Mouse (Mus musculus): ENCODE results near the gene Slc39a11. TPM values are rescaled to one million over a fixed set of nuclear protein-coding genes. Genes with fewer than 3 reads are reported as not detected.

The Slc39a11 gene
- polyA plus RNA-seq, 1 experiment: 0.08 TPM

GRCm38 (mm10) chr11:113268831-113269319, 381.0 kb downstream of the Slc39a11 start:
- H3K4me1 ChIP-seq (ENCODE audit: control insufficient read depth): no peaks in the 10 kb centered on the region
- H3K36me3 ChIP-seq (ENCODE audit: control insufficient read depth): no peaks in the 10 kb centered on the region
- no peaks in the 10 kb centered on the region for H3K9me3 ChIP-seq (ENCODE audit: control insufficient read depth, low read length)

DNA sequence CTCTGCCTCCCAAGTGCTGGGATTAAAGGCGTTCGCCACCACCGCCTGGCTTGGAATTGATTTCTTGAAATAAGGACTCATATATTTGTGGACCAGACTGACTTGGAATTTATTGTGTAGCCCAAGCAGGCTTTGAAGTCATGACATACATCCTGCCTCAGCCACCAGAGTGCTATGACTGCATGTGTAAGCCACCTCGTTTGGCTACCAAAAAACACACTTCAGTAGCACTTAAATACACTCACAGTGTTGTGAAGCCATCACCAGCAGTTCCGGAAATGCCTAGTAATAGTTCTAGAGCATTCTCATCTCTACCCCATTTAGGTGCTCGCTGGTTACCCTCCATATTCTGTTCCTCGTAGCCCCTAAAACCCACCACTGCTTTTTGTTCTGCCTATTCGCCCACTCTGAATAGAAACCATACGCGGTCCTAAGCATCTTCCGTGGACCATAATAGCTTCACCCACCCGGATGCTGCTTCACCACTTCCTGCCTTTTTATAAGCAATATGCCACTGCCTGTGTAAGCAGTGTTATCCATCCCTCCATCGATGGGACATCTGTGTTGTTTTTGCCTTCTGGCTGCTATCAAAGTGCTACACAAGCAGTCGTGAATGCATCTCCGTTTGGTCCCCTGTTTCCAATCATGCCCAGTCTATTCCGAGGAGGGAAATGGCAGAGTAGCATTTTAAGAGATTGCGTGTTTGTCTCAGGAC, 382.2 kb downstream of the Slc39a11 start:
- no peaks in the 10 kb centered on the region for H3K4me1 ChIP-seq (ENCODE audit: control insufficient read depth)
- H3K36me3 ChIP-seq (ENCODE audit: control insufficient read depth): no peaks in the 10 kb centered on the region
- no peaks in the 10 kb centered on the region for H3K9me3 ChIP-seq (ENCODE audit: control insufficient read depth, low read length)
- no peak overlapping the region for H3K4me3 ChIP-seq (replicated peaks)
- no peaks in the 10 kb centered on the region for H3K27me3 ChIP-seq (ENCODE audit: control insufficient read depth)
- TF ChIP-seq TAL1 (IDR thresholded peaks at IDR 0.05; ENCODE audit: low read length) (no peak), GATA1 (IDR thresholded peaks at IDR 0.05; ENCODE audit: low read length) (no peak)

More at GRCm38 (mm10) chr11:113268831-113269319, 381.0 kb downstream of the Slc39a11 start:
- Histone ChIP-seq H3K27me3 (ENCODE audit: control insufficient read depth) (no peaks in the 10 kb centered on the region), H3K4me3 (replicated peaks) (no peak overlapping the region)
- no peak for TF ChIP-seq TAL1 (IDR thresholded peaks at IDR 0.05; ENCODE audit: low read length)
- no peak for TF ChIP-seq GATA1 (IDR thresholded peaks at IDR 0.05; ENCODE audit: low read length)

GRCm38 (mm10) chr11:113266706-113267105, 383.2 kb downstream of the Slc39a11 start:
- no peak for TF ChIP-seq TAL1 (IDR thresholded peaks at IDR 0.05; ENCODE audit: low read length)
- no peak for TF ChIP-seq GATA1 (IDR thresholded peaks at IDR 0.05; ENCODE audit: low read length)

DNA sequence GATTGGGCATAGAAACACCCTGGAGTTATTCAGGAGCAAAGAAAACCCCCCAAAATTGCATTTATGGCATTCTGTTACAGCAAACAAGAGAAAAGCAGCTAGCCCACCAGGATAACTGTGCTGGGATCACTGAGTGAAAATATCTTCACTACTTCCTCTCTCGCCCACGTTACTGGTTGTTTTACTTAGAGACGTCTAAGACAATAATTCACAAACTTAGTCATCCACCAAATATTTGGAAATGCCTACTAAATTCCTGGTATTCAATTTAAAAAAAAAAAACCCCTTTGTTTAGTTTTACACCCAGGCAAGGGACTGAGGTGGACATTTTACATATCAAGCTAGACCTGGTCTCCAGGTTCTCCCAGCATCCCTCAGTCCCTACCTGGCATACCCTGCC, 384.3 kb downstream of the Slc39a11 start:
- no peaks in the 10 kb centered on the region for H3K4me1 ChIP-seq (ENCODE audit: control insufficient read depth)
- H3K9me3 ChIP-seq (ENCODE audit: control insufficient read depth, low read length): no peaks in the 10 kb centered on the region
- no peak for TF ChIP-seq GATA1 (IDR thresholded peaks at IDR 0.05; ENCODE audit: low read length)
- TF ChIP-seq TAL1 (IDR thresholded peaks at IDR 0.05; ENCODE audit: low read length): no peak
- H3K4me3 ChIP-seq (replicated peaks): no peak overlapping the region
- H3K27me3 ChIP-seq (ENCODE audit: control insufficient read depth): no peaks in the 10 kb centered on the region
- H3K36me3 ChIP-seq (ENCODE audit: control insufficient read depth): no peaks in the 10 kb centered on the region

More at GRCm38 (mm10) chr11:113266706-113267105, 383.2 kb downstream of the Slc39a11 start:
- H3K36me3 ChIP-seq (ENCODE audit: control insufficient read depth): no peaks in the 10 kb centered on the region
- no peaks in the 10 kb centered on the region for H3K9me3 ChIP-seq (ENCODE audit: control insufficient read depth, low read length)
- no peaks in the 10 kb centered on the region for H3K27me3 ChIP-seq (ENCODE audit: control insufficient read depth)
- no peak overlapping the region for H3K4me3 ChIP-seq (replicated peaks)
- H3K4me1 ChIP-seq (ENCODE audit: control insufficient read depth): no peaks in the 10 kb centered on the region

- Histone ChIP-seq H3K36me3 (ENCODE audit: control insufficient read depth) (no peaks in the 10 kb centered on the region), H3K4me1 (ENCODE audit: control insufficient read depth) (no peaks in the 10 kb centered on the region), H3K27me3 (ENCODE audit: control insufficient read depth) (no peaks in the 10 kb centered on the region), H3K9me3 (ENCODE audit: control insufficient read depth, low read length) (no peaks in the 10 kb centered on the region), H3K4me3 (replicated peaks) (no peak overlapping the region)
- TF ChIP-seq GATA1 (IDR thresholded peaks at IDR 0.05; ENCODE audit: low read length): no peak
- no peak for TF ChIP-seq TAL1 (IDR thresholded peaks at IDR 0.05; ENCODE audit: low read length)
These were observed 385.9 kb downstream of the Slc39a11 start for GRCm38 (mm10) chr11:113263971-113264370.

GRCm38 (mm10) chr11:113262062-113262461, 387.8 kb downstream of the Slc39a11 start:
- Histone ChIP-seq H3K4me3 (replicated peaks) (no peak overlapping the region), H3K4me1 (ENCODE audit: control insufficient read depth) (no peaks in the 10 kb centered on the region), H3K36me3 (ENCODE audit: control insufficient read depth) (no peaks in the 10 kb centered on the region), H3K27me3 (ENCODE audit: control insufficient read depth) (no peaks in the 10 kb centered on the region), H3K9me3 (ENCODE audit: control insufficient read depth, low read length) (no peaks in the 10 kb centered on the region)
- TF ChIP-seq GATA1 (IDR thresholded peaks at IDR 0.05; ENCODE audit: low read length) (no peak), TAL1 (IDR thresholded peaks at IDR 0.05; ENCODE audit: low read length) (no peak)

DNA sequence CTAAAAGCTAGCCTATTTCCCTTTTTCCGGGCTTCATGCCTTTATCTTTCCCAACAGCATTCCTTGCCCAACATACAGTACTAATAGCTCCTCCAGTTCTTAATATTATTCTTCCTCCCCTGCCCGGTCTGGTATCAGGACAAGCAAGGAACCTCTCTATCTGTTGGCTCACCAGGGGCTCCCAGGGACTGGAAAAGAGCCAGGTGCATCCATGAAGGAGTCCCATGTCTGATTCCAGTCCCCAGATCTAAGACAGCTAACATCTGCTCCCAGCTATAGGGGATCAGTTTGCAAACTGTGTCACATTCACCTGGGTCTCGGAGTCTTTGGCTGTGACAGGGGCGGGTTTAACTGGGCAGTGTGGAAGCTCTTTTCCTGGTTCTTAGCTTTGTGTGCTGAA, 388.5 kb downstream of the Slc39a11 start:
- Histone ChIP-seq H3K27me3 (ENCODE audit: control insufficient read depth) (no peaks in the 10 kb centered on the region), H3K36me3 (ENCODE audit: control insufficient read depth) (no peaks in the 10 kb centered on the region), H3K9me3 (ENCODE audit: control insufficient read depth, low read length) (no peaks in the 10 kb centered on the region), H3K4me1 (ENCODE audit: control insufficient read depth) (no peaks in the 10 kb centered on the region), H3K4me3 (replicated peaks) (no peak overlapping the region)
- no peak for TF ChIP-seq GATA1 (IDR thresholded peaks at IDR 0.05; ENCODE audit: low read length)
- TF ChIP-seq TAL1 (IDR thresholded peaks at IDR 0.05; ENCODE audit: low read length): no peak

DNA sequence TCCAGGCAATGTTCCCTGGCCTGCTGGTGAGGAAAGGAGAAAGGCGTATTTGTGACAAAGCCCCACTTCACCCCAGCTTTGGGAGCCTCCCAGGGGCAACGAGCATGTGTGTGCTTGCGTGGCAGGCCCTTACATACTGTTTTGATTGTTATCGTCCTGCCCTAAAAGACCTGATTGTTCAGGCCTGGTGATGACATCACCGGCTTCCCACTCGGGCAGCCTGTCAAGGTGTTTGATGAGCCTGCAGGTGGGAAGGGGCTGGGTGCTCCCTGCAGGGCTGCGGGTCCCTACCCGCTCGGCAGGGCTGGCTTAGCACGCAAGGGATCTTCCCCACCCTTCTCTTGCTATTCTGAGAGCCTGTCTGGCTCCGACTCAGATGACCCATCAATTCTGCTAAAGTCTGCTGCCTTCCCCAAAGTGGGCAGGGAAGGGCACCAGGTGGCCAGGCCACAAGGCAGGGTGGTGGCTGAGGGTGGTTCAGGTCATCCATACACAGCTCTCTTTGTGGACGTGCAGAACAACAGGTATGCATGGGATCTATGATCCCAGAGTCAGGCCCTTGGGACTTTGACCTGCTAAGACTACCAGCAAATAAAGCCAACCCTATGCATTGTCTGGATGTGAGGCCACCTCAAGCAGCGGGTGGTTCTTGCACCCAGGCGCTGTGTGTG, 390.0 kb downstream of the Slc39a11 start:
- Histone ChIP-seq H3K27me3 (ENCODE audit: control insufficient read depth) (no peaks in the 10 kb centered on the region), H3K4me3 (replicated peaks) (no peak overlapping the region), H3K4me1 (ENCODE audit: control insufficient read depth) (no peaks in the 10 kb centered on the region), H3K36me3 (ENCODE audit: control insufficient read depth) (no peaks in the 10 kb centered on the region), H3K9me3 (ENCODE audit: control insufficient read depth, low read length) (no peaks in the 10 kb centered on the region)
- TF ChIP-seq TAL1 (IDR thresholded peaks at IDR 0.05; ENCODE audit: low read length) (no peak), GATA1 (IDR thresholded peaks at IDR 0.05; ENCODE audit: low read length) (no peak)

- H3K4me3 ChIP-seq (replicated peaks): no peak overlapping the region
- no peak for TF ChIP-seq TAL1 (IDR thresholded peaks at IDR 0.05; ENCODE audit: low read length)
- no peak for TF ChIP-seq GATA1 (IDR thresholded peaks at IDR 0.05; ENCODE audit: low read length)
- no peaks in the 10 kb centered on the region for H3K36me3 ChIP-seq (ENCODE audit: control insufficient read depth)
- H3K9me3 ChIP-seq (ENCODE audit: control insufficient read depth, low read length): no peaks in the 10 kb centered on the region
- no peaks in the 10 kb centered on the region for H3K27me3 ChIP-seq (ENCODE audit: control insufficient read depth)
- no peaks in the 10 kb centered on the region for H3K4me1 ChIP-seq (ENCODE audit: control insufficient read depth)
These were observed 391.9 kb downstream of the Slc39a11 start for GRCm38 (mm10) chr11:113258016-113258415.
